Mouse (Mus musculus): ENCODE measurements around the gene Zfp958.
"Not testable (repeated sequence)": the region's sequence is repeated elsewhere in the genome, so short reads cannot be mapped to it uniquely, and the experiment has no call there.

The Zfp958 gene

DNA sequence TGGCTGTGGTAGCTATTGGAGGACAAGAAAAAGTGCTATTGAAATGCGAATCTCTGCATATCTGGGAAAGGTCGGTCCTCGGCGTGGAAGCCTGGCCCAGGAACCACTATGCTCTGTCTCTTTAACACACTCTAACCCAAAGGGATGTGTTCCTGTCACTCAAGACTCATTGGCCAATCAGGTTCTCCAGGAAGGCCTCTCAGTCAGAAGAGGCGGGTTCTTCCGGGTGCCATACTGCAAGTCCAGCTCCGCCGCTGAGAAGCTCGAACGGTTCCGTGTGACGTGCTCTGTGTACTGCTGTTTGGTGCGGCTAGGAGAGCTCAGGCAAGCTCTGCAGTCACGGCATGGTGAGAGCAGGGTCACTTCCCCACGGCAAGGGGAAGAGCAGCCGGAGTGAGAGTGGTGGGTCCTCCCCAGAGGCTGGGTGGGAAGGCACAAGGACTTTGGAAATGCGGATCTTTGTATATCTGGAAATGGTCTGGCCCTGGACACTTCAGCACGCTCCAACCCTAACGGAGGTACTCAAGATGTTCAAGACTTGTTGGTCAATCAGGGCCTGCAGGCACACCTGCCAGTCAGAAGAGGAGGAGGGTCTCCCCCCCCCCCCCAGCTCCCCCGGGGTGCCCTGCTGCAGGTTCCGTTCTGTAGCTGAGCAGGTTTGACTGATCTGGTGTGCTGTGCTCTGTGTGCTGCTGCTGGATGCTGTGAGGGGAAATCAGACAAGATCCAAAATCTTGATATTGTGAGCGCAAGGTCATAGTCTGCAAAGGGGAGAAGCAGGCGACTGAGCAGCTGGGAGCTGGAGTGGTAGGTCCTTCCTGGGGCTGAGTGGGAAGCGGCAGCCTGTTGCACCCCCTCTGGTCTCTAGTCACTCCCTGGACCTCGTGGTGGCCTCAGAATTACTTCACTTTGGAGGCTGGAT lies at the start of gene Zfp958:
Zfp958 (plus strand) TSS at position 236 of the 922 bp plus-strand sequence.
- peak; percentile 98 for DNase-seq (ENCODE audit: low read depth, low spot score)

DNA sequence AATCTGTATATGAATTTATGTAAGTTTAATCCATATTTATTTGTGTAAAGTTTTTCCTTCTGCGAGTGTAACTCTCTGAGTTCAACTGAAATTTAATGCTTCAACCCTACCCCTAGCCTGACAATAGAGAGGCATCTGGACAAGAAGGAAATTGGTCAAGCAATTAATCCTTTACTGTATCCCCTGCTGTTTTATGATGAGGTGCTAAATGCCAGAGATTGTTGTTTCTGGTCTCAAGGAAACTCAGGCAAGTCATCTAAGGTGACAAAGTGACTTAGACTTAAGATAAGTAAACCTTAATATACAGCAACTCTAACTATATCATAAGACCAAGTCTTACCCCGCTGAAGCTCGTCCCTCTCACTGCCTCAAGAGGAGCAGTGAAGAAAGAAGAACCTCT lies 31.0 kb upstream of the Zfp958 start:
- DNase-seq (ENCODE audit: low read depth, low spot score) = peak; percentile 63

DNA sequence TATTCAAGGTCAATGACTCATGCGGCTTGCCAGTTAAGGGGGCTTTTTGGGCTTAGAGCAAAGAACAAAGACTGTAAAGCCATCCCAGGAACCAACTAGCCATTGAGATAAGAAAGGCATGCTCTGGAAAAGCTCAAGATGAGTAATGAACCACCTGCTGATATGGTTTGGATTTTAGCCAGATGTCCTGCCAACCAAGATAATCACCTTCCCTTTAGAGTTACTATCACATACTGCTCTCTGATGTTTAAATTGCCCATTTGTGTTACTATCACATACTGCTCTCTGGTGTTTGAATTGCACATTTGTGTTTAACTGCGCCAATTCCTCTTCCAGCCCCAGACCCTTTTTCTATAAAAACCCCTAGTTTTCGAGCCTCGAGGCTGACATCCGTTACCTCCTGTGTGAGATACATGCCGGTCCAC lies 30.2 kb upstream of the Zfp958 start:
- DNase-seq (ENCODE audit: low read depth, low spot score) = no peak

DNA sequence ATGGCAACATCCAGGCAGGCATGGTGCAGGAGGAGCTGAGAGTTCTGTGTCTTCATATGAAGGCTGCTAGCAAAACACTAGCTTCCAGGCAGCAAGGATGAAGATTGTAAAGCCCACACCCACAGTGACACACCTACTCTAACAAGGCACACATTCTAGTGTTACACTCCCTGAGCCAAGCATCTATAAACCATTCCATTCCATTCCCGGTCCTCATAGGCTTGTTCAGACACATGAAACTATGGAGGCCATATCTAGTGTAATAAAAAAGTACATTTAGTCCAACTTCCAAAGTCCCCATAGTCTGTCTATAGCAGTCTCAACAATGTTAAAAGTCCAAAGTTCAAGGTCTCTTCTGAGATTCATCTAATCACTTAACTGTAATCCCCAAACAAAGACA lies 28.3 kb upstream of the Zfp958 start:
- DNase-seq (ENCODE audit: low read depth, low spot score) = no peak

DNA sequence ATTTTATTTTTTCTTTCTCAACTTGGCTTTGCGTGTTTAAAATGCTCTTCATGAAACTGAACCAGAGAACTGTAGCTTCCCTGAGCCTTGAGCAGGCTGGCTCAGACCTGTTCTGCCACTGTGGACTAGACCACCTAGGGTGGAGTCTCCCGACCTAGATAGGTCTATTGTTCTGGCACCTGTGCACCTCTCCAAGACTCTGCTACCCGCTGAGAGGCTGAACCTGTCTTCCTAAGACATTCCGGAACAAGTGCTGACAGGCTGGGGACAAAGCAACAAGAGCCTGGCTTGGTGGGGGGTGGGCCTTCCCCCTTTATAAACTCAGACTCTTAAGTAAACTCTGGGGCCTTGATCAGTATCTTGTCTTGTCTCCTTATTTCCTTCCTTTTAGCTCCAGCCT lies 26.6 kb upstream of the Zfp958 start:
- peak; percentile 67 for DNase-seq (ENCODE audit: low read depth, low spot score)

DNA sequence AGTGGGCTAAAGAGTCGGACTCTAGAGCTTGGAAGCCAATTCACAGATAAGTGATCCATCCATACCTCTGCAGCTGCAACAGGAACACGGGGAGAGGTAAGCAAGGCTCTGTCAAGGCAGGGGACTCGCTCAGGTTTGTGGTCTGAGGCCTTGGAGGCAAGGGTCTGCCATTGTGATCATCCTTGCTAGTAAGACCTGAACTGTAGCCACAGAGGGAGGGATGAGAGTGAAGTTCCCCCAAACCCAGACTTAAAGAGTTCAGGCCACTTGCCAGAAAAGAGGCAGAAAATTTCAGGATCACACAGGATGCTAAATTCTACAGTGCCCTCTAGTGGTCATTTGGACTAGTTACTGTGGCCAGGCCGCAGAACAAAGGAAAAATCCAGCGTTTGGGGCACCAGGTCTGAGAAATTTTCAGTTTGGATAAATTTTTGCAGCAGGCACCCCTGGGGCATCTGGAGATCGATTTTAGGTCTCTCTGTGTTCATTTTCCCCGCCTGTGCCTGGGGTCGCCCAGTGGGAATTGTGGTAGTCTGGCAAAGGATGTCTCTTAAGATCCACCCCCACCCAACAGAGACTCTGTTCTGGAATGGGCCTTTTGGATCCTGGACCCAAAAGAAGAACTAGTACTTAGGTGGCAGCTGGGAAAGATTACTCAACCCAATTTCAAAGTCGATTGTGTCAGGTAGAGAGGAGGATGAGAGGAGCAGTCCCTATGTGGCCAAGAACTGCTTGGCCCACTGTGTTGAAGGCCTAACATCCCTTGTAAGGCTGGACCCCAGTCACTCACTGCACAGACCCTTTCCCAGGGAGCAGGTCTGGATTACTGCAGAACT lies 24.6 kb upstream of the Zfp958 start:
- no peak for DNase-seq (ENCODE audit: low read depth, low spot score)

DNA sequence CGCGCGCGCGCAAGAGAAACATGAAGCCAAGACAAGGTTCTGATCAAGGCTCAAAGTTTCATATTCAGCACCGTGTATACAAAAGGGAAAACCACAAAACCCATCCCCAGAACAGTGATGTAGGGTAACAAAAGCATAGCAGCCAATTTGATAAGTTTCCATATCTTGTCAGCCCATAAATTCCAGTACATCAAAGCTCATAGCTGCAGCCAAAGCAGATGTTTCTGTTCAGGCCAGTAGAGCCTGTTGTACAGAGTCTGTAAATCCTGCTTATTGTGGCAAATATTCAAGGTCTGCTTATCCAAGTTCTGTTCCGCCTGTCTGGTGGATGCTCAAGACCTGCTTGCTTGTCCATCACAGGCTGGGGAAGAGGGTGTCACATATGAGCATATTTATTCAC lies 4.1 kb upstream of the Zfp958 start:
- DNase-seq (ENCODE audit: low read depth, low spot score) = no peak

DNA sequence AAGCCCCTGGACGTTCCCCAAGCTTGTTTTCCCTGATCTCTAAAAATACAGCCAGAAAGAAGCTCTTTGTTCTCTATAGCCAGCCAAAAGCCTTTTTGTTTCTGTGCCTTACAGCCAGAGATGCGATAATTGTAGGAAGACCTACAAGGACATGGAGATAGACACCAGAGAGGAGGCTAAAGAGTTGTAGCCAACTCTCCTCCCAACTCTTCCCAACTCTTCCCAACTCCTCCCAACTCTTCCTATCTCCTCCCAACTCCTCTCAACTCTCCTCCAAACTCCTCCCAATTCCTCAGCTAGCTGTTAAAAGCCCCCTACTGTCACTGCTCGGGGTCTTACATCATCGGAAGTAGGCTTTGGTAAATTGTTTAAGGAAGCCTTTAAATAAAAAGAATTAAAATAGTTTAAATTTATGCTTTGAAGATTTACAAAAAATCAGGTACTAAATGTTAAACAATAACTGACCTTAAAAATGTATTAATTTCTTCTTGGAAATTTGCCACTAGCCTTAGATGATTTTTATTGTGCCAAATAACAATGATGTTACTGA lies 1.3 kb upstream of the Zfp958 start:
- DNase-seq (ENCODE audit: low read depth, low spot score) = peak; percentile 32

DNA sequence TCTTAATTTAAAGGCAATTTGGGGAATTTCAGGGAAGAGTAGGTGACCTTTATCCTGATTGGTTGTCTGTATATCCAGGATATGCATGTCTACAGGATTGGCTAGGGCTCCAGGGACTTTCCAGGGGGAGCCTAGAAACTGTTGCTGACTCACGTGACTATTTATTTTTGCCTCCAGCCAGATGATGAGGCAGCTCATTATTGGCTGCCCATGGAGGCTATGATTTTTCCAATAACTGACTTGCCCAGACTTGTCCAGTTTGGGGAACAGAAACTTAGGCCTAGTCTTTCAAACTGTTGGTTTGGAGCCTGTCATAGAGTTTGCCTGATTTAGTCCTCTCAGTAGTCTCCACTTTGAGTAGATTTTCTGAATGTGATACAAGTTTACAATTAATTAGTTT lies 14.4 kb downstream of the Zfp958 start:
- DNase-seq (ENCODE audit: low read depth, low spot score) = peak; percentile 15

DNA sequence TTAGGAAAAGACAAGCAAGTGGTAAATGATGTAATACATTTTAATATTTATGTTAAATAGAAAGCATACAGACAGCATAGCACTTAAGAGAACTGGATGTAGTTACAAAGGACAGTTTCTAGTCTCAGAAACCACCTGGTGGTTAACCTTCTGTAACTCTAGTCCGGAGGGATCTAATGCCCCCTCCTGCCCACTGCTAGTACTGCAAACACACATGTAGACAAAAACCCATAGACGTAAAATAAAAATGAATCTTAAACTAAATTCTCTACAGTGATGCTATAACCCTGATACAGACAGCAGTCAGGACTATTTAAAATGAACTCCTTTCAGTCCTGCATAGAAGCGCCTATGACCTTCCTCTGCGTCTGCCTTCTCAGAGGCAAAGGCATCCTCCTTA lies 24.1 kb downstream of the Zfp958 start:
- DNase-seq (ENCODE audit: low read depth, low spot score) = peak; percentile 63

DNA sequence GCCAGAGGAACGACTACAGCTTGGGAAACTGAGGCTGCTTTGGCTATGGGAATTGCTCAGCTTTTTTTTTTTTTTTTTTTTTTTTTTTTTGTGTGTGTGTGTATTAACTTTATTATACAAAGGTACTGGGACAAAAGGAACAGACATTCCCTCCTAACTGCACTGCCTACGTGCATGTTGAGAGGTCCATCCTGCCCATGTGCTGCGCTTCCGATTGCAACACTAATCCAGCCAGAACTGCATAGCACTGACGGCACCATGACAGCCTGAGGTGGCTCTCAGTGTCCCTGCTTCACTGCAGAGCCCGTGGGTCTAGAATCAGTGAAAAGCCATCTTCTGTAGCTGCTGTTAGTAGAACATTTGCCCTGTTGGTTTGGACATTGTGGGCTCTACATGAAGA lies 30.0 kb downstream of the Zfp958 start:
- not testable (repeated sequence) for DNase-seq (ENCODE audit: low read depth, low spot score)

DNA sequence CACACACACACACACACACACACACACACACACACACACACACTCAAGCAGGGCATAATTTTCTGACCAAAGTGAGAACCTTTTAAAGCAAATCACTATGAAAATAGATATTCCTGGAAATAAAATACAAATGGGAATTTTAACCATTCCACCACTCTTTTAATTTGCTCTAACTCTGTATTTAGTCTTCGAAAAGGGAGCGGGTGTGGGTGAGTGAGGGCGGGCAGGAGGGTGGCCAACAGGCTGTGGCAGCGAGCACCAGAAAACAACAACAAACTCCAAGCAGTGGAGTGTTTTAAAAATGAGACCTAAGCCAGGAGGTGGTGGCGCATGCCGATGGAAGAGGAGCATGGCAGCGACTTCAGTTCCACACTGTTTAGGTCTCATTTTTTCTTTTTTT lies 43.6 kb downstream of the Zfp958 start:
- peak; percentile 46 for DNase-seq (ENCODE audit: low read depth, low spot score)

DNA sequence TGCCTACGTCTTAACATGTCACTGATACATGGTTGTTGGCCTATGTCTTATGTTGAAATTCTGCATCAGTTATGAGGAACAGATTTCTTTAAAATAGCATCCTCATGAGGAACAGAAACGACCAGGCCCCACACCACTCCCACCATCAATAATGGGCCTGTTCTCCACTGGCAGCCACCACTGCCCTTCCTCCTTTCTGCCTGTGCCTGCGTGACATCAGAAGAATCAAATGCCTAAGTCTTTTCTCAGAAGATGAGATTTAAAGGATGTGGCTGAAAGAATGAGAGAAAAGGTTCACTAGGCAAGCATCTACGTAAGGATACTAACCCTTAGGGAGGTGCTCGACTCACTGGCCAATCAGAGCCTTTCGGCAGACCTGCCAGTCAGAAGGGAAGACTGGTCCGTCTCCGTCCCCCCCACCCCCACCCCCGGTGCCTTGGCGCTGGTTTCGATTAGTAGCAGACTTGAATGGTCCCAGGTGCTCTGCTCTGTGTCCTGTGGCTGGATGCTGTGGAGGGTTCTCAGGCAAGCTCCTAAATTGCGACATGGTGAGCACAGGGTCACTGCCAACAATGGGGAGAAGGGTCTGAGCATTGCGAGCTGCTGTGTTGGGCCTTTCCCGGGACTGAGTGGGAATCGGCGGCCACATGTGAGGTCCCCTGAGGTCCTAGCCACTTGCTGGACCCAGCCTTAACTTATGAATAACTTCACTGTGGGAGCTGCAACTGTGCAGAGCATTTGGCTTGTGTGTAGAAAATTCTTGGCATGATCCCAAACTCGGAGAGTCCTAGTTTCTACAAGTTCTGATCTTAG lies 62.4 kb downstream of the Zfp958 start:
- DNase-seq (ENCODE audit: low read depth, low spot score) = peak; percentile 27

DNA sequence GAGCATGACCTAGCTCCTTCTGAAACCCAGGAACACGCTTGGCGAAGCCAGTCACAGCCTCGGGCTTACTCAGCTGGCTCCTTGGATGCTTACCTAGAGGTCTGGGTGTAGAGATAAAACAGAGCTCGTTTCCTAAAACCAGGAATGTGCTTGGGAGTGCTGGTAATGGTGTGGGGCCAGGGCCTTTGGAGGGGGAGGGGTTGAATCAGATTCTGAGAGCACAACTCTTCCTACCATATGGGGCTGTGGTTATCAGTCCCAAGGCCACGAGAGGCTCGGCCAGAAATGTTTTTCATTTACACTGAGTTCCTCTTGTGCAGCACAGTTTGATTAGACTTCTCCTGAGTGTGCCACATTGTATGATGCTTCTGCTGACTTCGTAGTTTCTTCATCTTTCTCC lies 63.6 kb downstream of the Zfp958 start:
- peak; percentile 11 for DNase-seq (ENCODE audit: low read depth, low spot score)

DNA sequence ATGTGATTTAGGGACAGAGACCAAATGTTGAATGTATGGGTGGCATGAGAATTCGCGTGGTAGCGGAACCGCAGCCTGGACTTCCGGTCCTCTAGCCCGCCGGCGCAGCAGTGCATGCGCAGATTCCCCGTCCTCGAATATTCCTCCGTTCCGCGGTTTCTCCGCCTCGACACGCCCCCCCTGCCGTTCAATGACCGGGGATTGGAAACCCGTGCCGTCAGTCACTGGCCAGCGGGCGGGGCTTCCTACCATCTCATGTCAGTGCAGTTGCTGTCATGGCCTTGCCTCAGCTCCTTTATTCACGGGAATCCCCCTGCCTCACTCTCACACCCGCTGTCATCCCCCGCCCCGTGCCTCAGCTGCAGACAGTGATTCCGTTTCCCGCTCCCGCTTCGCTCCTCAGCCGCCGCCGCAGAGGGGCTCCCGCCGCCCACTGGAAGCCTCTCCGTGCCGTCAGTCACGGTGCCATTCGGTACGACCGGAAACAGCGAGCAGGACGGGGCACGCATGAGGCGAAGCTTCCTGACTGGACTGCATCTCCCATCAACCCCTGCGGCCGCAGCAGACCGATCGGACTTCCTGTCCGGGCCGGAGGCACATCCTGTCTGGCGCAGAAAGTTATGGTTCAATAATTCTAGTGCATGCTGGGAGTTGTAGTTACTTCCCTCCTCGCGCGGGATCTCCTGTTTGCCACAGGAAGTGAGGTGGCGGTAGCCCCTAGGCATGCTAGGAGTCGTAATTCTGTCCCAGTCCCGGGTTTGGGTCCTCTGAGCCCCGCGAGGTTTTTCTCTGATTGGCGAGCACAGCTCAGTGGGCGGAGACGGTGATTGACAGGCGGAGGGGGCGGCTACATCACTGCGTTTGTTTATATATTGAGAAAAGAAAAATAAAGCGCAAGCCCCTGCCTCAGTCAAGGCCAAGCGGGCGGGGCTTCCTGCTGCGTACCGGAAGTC lies 64.6 kb downstream of the Zfp958 start:
- peak; percentile 99 for DNase-seq (ENCODE audit: low read depth, low spot score)

DNA sequence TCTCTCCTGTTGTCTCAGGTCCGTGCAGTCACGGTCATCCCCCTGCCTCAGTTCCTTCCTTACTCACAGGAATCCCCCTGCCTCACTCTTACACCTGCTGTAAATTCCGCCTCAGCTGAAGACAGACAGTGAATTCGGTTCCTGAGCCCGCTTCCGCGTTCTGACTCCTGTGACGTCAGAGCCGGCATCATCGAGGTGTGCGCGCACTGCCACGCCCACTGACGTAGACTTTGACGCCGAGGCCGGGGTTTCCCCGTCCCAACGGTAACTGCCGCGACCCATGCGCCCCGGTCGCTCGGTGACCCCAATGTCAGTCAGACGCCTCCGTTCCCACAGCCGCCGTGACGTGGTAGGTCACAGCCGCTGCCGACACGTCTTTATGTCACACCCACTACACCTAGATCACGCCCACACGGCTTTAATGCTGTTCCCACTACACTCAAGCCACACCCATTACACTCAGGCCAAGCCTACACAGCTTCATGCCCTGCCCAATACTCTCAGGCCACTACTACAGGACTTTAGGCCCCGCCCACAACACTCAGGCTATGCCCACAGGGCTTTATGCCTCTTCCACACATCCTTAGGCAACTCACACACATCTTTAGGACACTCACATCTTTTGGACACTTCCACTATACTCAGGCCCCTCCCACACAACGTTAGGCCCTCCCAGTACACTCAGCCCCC lies 65.4 kb downstream of the Zfp958 start:
- no peak for DNase-seq (ENCODE audit: low read depth, low spot score)

DNA sequence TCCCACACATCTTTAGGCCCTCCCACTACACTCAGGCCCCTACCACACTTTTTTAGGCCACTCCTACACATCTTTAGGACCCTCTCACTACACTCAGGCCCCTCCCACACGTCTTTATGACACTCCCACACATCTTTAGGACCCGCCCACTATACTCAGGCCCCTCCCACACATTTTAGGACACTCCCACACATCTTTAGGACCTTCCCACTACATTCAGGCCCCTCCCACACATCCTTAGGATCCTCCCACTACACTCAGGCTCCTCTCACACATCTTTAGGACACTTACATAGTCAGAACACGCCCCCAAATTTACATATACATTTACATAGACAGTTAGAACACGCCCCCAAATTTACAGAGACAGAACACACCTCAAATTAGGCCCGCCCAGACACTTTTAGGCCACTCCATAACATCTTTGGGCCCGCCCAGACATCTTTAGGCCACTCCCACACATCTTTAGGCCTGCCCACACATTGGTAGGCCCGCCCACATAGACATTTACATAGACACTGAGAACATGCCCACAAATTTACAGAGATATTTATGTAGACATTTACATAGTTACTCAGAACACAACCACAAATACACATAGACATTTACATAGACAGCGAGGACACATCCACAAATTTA lies 66.1 kb downstream of the Zfp958 start:
- DNase-seq (ENCODE audit: low read depth, low spot score) = peak; percentile 48

DNA sequence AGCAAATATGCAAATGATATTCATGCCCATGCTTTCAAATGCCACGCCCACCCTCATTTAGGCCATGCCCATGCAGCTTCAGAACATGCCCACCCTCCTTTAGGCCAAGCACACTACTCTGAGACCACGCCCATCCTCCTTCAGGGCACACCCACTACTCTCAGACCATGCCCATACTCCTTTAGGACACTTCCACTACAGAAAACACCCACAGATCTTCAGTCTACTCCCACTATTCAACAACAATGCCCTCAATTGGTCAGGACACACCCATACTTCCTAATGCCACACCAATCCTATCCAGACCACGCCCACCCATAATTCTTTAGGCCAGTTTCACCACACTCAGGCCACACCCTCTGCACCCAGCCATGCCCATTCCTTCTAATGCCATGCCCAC lies 66.8 kb downstream of the Zfp958 start:
- DNase-seq (ENCODE audit: low read depth, low spot score) = peak; percentile 42

Measured in R1 (cell line).